Mouse (Mus musculus) gonadal fat pad, adult 2 months (tissue): ENCODE measurements at regions not wholly inside any gene's neighbourhood (a gene's known extent, or its start where the extent isn't known, plus 50 kb on each side); places are given as distances from the start of the nearest gene placed in this dataset.
A peak's percentile ranks its signal among the peaks of the same experiment; 100 is the strongest.

Experiments
- DNase-seq: peaks from one replicate; pipeline ENCODE4 v3.0.0-alpha.2; 2012; ENCODE audit warnings: low read depth

- no peak for DNase-seq
These were observed 111.3 kb upstream of the Ptger4 start for GRCm38 (mm10) chr15:5355332-5355731.

- no peak for DNase-seq
These were observed 110.3 kb upstream of the Ptger4 start for GRCm38 (mm10) chr15:5354328-5354727.

- DNase-seq: no peak
These were observed 104.9 kb upstream of the Ptger4 start for GRCm38 (mm10) chr15:5348881-5349280.

- no peak for DNase-seq
These were observed 103.7 kb upstream of the Ptger4 start for GRCm38 (mm10) chr15:5347674-5348073.

GRCm38 (mm10) chr15:5346955-5347354, 103.0 kb upstream of the Ptger4 start:
- no peak for DNase-seq

GRCm38 (mm10) chr15:5343794-5344193, 99.8 kb upstream of the Ptger4 start:
- peak; percentile 19 for DNase-seq

- no peak for DNase-seq
These were observed 91.7 kb upstream of the Ptger4 start for GRCm38 (mm10) chr15:5335528-5336268.

- DNase-seq: no peak
These were observed 83.0 kb upstream of the Ptger4 start for GRCm38 (mm10) chr15:5326996-5327395.

- no peak for DNase-seq
These were observed 77.7 kb upstream of the Ptger4 start for GRCm38 (mm10) chr15:5321691-5322090.

GRCm38 (mm10) chr15:5312231-5312630, 68.2 kb upstream of the Ptger4 start:
- DNase-seq: no peak

- no peak for DNase-seq
These were observed 66.0 kb upstream of the Ptger4 start for GRCm38 (mm10) chr15:5310035-5310434.

- DNase-seq: no peak
These were observed 58.4 kb upstream of the Ptger4 start for GRCm38 (mm10) chr15:5302403-5302802.

- DNase-seq: no peak
These were observed 55.8 kb upstream of the Ptger4 start for GRCm38 (mm10) chr15:5299807-5300206.

GRCm38 (mm10) chr15:5296949-5297348, 53.0 kb upstream of the Ptger4 start:
- DNase-seq: no peak
